Mouse (Mus musculus) midbrain, embryonic 15.5 days (tissue): ENCODE measurements at regions not wholly inside any gene's neighbourhood (a gene's known extent, or its start where the extent isn't known, plus 50 kb on each side); places are given as distances from the start of the nearest gene placed in this dataset.

Experiments used
- ATAC-seq: fragments of 200-750 bp; cut with Nextera tagmentation; replicated peaks from 2 replicates; pipeline ENCODE4 v1.8.0; 2017; ENCODE audit warnings: moderate TSS enrichment
- H3K27ac ChIP-seq: fragments of 300-500 bp; sonication (generic); 2 replicates; pipeline ENCODE4 v1.5.1; 2015; ENCODE audit warnings: mild to moderate bottlenecking, inconsistent platforms
- H3K27me3 ChIP-seq: fragments of 300-500 bp; sonication (generic); replicated peaks from 2 replicates; pipeline ENCODE4 v1.6.1; 2015; ENCODE audit warnings: inconsistent platforms
- H3K36me3 ChIP-seq: fragments of 300-500 bp; sonication (generic); replicated peaks from 2 replicates; pipeline ENCODE4 v1.6.1; 2015; ENCODE audit warnings: inconsistent platforms
- H3K4me1 ChIP-seq: fragments of 300-500 bp; sonication (generic); 2 replicates; pipeline ENCODE4 v1.6.1; 2015; ENCODE audit warnings: inconsistent platforms
- H3K4me2 ChIP-seq: fragments of 300-500 bp; sonication (generic); 2 replicates; pipeline ENCODE4 v1.6.1; 2015; ENCODE audit warnings: inconsistent platforms, mild to moderate bottlenecking, moderate library complexity
- H3K4me3 ChIP-seq: fragments of 300-500 bp; sonication (generic); 2 replicates; pipeline ENCODE4 v1.5.1; 2015; ENCODE audit warnings: mild to moderate bottlenecking, inconsistent platforms
- H3K9ac ChIP-seq: fragments of 300-500 bp; sonication (generic); 2 replicates; pipeline ENCODE4 v1.6.1; 2015; ENCODE audit warnings: mild to moderate bottlenecking, inconsistent platforms
- H3K9me3 ChIP-seq: fragments of 300-500 bp; sonication (generic); 2 replicates; pipeline ENCODE4 v1.6.1; 2016; ENCODE audit warnings: inconsistent platforms
- WGBS: fragments of 180-500 bp; shearing (Covaris S2); methylation state at CpG from one replicate; pipeline ENCODE4 v1.1.7; 2015; ENCODE audit warnings: mixed read lengths; 5-methylcytosine and 5-hydroxymethylcytosine counted together

DNA sequence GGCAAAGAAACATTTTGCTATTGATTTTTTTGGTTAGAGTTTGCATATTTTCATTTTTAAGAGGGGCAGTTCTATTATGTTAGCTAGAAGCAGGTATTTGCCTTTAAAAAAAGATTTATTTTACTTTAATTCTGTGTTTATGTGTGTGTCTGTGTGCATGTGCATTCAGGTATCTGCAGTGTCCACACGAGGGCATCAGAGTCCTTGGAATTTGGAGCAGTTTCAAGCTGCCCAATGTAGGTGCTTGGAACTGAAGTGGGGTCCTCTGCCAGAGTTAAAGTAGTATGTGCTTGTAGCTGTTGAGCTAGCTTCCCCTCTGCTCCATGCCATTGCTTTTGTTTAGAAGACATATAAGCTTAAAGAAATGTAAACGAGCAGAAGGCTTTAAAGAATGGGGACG lies 89.1 kb downstream of the 9330182O14Rik start:
- Histone ChIP-seq H3K9me3 (no peaks in the 10 kb centered on the region), H3K36me3 (no peaks in the 10 kb centered on the region), H3K4me3 (no peak overlapping the region), H3K4me2 (no peak overlapping the region), H3K27ac (no peak overlapping the region), H3K27me3 (no peaks in the 10 kb centered on the region), H3K4me1 (peaks cover 4% of the 10 kb centered on the region), H3K9ac (no peak overlapping the region)
- no peak for ATAC-seq
- 91% methylated on average over 3 of the region's 3 CpGs for WGBS

- Histone ChIP-seq H3K4me2 (no peak overlapping the region), H3K9ac (no peak overlapping the region), H3K4me1 (no peaks in the 10 kb centered on the region), H3K27me3 (no peaks in the 10 kb centered on the region), H3K4me3 (no peak overlapping the region), H3K9me3 (no peaks in the 10 kb centered on the region), H3K36me3 (no peaks in the 10 kb centered on the region), H3K27ac (no peak overlapping the region)
- 83% methylated on average over 4 of the region's 4 CpGs for WGBS
- no peak for ATAC-seq
Measured at GRCm38 (mm10) chr15:40241764-40242163, 107.6 kb downstream of the 9330182O14Rik start.

GRCm38 (mm10) chr15:40248966-40249365 lies 114.8 kb downstream of the 9330182O14Rik start:
- H3K27me3 ChIP-seq: no peaks in the 10 kb centered on the region
- no peaks in the 10 kb centered on the region for H3K4me1 ChIP-seq
- WGBS: 78% methylated on average over 4 of the region's 4 CpGs
- H3K9me3 ChIP-seq: no peaks in the 10 kb centered on the region
- no peak overlapping the region for H3K27ac ChIP-seq
- H3K36me3 ChIP-seq: no peaks in the 10 kb centered on the region
- H3K4me2 ChIP-seq: no peak overlapping the region
- no peak overlapping the region for H3K4me3 ChIP-seq
- ATAC-seq: no peak
- H3K9ac ChIP-seq: no peak overlapping the region

DNA sequence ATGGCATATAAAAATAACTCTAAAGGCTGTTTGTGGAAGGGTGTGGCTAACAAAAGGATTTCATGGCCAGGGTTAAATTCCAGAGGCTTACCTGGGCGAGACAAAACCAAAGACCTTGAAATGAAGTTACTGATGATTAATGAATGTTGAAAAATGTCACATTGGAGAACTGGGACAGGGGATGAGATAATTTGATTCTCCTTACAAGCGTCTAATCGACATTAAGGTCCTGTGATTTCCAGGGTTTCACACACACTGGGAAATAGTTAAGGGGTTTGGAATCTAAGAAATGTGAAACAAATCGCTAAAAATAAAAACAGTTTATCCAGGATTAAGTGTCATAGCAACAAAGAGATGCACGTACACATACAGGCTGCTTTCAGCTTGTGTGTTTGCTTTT lies 125.3 kb downstream of the 9330182O14Rik start:
- H3K4me3 ChIP-seq: no peak overlapping the region
- H3K9me3 ChIP-seq: no peaks in the 10 kb centered on the region
- ATAC-seq: no peak
- 65% methylated on average over 5 of the region's 5 CpGs for WGBS
- no peaks in the 10 kb centered on the region for H3K36me3 ChIP-seq
- no peaks in the 10 kb centered on the region for H3K27me3 ChIP-seq
- H3K4me2 ChIP-seq: no peak overlapping the region
- H3K4me1 ChIP-seq: no peaks in the 10 kb centered on the region
- H3K9ac ChIP-seq: no peak overlapping the region
- H3K27ac ChIP-seq: no peak overlapping the region

- Histone ChIP-seq H3K4me3 (no peak overlapping the region), H3K36me3 (no peaks in the 10 kb centered on the region), H3K9ac (no peak overlapping the region), H3K27ac (no peak overlapping the region), H3K4me2 (no peak overlapping the region), H3K9me3 (no peaks in the 10 kb centered on the region), H3K4me1 (no peaks in the 10 kb centered on the region), H3K27me3 (no peaks in the 10 kb centered on the region)
- WGBS: 58% methylated on average over 1 of the region's 1 CpGs
- no peak for ATAC-seq
Measured at GRCm38 (mm10) chr15:40279021-40279420, 144.9 kb downstream of the 9330182O14Rik start.

GRCm38 (mm10) chr15:40280551-40280950 lies 146.4 kb downstream of the 9330182O14Rik start:
- no peak overlapping the region for H3K9ac ChIP-seq
- no peak for ATAC-seq
- H3K4me2 ChIP-seq: no peak overlapping the region
- no peak overlapping the region for H3K27ac ChIP-seq
- H3K4me1 ChIP-seq: no peaks in the 10 kb centered on the region
- H3K27me3 ChIP-seq: no peaks in the 10 kb centered on the region
- no peaks in the 10 kb centered on the region for H3K36me3 ChIP-seq
- no peaks in the 10 kb centered on the region for H3K9me3 ChIP-seq
- H3K4me3 ChIP-seq: no peak overlapping the region

- no peaks in the 10 kb centered on the region for H3K4me1 ChIP-seq
- no peak overlapping the region for H3K9ac ChIP-seq
- 86% methylated on average over 1 of the region's 1 CpGs for WGBS
- no peak for ATAC-seq
- H3K27me3 ChIP-seq: no peaks in the 10 kb centered on the region
- H3K4me2 ChIP-seq: no peak overlapping the region
- no peak overlapping the region for H3K27ac ChIP-seq
- no peaks in the 10 kb centered on the region for H3K36me3 ChIP-seq
- H3K4me3 ChIP-seq: no peak overlapping the region
- no peaks in the 10 kb centered on the region for H3K9me3 ChIP-seq
Measured at GRCm38 (mm10) chr15:40281078-40281720, 147.0 kb downstream of the 9330182O14Rik start.

DNA sequence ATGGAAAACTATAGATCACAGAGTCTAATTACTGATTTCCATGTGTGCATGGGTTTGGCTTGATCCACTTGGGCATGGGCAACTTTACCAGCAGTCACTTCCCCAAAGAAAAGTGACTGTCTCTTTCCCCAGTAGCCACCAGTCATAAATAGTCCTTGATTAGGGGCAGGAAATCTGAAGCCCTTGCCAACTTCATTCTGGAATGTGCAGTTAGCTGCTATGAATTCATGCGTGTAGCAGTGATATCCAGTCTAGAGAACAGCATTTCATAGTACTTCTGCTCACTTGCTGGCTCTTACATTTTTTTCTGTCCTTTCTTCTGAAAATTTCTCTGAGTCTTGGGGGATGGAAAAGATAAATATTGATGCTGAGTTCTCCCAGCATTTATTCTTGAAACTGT lies 157.4 kb downstream of the 9330182O14Rik start:
- H3K4me2 ChIP-seq: no peak overlapping the region
- H3K36me3 ChIP-seq: no peaks in the 10 kb centered on the region
- 0 out of 2 replicates have a peak, but pooled peaks cover 6% of the 10 kb centered on the region for H3K4me1 ChIP-seq
- H3K4me3 ChIP-seq: no peak overlapping the region
- 89% methylated on average over 1 of the region's 1 CpGs for WGBS
- ATAC-seq: no peak
- no peak overlapping the region for H3K9ac ChIP-seq
- peaks cover 4% of the 10 kb centered on the region; the same call in 1 of the 2 replicates for H3K9me3 ChIP-seq
- no peaks in the 10 kb centered on the region for H3K27me3 ChIP-seq
- H3K27ac ChIP-seq: no peak overlapping the region

- Histone ChIP-seq H3K27me3 (no peaks in the 10 kb centered on the region), H3K4me1 (no peaks in the 10 kb centered on the region), H3K9ac (no peak overlapping the region), H3K36me3 (no peaks in the 10 kb centered on the region), H3K27ac (no peak overlapping the region), H3K4me3 (no peak overlapping the region), H3K9me3 (no peaks in the 10 kb centered on the region), H3K4me2 (no peak overlapping the region)
- 67% methylated on average over 2 of the region's 2 CpGs for WGBS
- ATAC-seq: no peak
Measured at GRCm38 (mm10) chr15:40312226-40312625, 178.1 kb downstream of the 9330182O14Rik start.

DNA sequence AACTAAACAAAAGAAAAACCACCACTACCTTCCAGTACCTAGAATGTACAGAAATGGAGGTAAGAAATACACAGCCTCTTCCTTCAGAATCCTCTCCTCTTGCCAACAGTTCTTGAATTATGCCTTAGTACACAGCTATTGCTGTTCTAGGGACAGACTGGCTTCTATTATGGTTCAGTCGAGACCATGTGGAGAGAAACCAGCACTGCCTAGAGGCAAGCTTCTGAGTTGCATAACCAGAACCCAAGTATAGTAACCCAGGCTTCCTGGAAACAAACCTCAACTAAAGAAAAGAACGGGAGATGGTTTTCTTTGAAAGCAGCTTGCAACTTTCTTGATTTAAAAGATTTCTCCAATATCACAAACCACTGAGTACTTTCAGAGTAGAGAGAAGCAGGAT lies 205.6 kb downstream of the 9330182O14Rik start:
- Histone ChIP-seq H3K4me2 (no peak overlapping the region), H3K4me1 (no peaks in the 10 kb centered on the region), H3K27me3 (no peaks in the 10 kb centered on the region), H3K27ac (no peak overlapping the region), H3K4me3 (no peak overlapping the region), H3K9me3 (no peaks in the 10 kb centered on the region), H3K9ac (no peak overlapping the region), H3K36me3 (no peaks in the 10 kb centered on the region)
- WGBS: 80% methylated on average over 2 of the region's 2 CpGs
- ATAC-seq: no peak

DNA sequence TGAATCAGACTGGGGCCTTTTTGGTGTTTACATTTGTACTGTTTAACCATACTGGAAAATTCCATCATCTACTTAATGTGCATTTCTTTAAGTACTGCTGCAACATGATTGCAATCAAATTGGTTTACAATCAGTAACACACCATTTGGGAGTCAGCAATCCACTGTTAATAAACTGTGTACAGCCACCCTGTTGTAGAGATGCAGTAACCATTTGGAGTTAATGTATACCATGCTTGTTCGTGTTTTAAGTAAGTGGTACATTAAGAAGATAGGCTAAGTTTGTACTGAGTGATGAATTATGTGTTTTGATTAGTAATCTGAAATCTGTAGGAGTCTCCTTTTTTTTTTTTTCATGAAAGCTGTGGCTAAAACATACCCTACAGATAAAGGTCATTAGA lies 206.1 kb downstream of the 9330182O14Rik start:
- H3K9ac ChIP-seq: no peak overlapping the region
- no peak overlapping the region for H3K27ac ChIP-seq
- 88% methylated on average over 1 of the region's 1 CpGs for WGBS
- H3K4me2 ChIP-seq: no peak overlapping the region
- no peak for ATAC-seq
- no peak overlapping the region for H3K4me3 ChIP-seq
- no peaks in the 10 kb centered on the region for H3K27me3 ChIP-seq
- H3K4me1 ChIP-seq: no peaks in the 10 kb centered on the region
- no peaks in the 10 kb centered on the region for H3K36me3 ChIP-seq
- H3K9me3 ChIP-seq: no peaks in the 10 kb centered on the region

- Histone ChIP-seq H3K4me1 (0 out of 2 replicates have a peak, but pooled peaks cover 3% of the 10 kb centered on the region), H3K27ac (no peak overlapping the region)
Measured at GRCm38 (mm10) chr15:40351473-40351872, 217.3 kb downstream of the 9330182O14Rik start.

GRCm38 (mm10) chr15:40354802-40355487 lies 220.8 kb downstream of the 9330182O14Rik start:
- H3K4me3 ChIP-seq: no peak overlapping the region
- H3K9me3 ChIP-seq: no peaks in the 10 kb centered on the region
- H3K4me1 ChIP-seq: 0 out of 2 replicates have a peak, but pooled peaks cover 3% of the 10 kb centered on the region
- no peaks in the 10 kb centered on the region for H3K27me3 ChIP-seq
- ATAC-seq: no peak
- H3K4me2 ChIP-seq: no peak overlapping the region
- no peak overlapping the region for H3K9ac ChIP-seq
- 67% methylated on average over 10 of the region's 10 CpGs for WGBS
- H3K36me3 ChIP-seq: no peaks in the 10 kb centered on the region
- no peak overlapping the region for H3K27ac ChIP-seq

More at GRCm38 (mm10) chr15:40351473-40351872, 217.3 kb downstream of the 9330182O14Rik start:
- no peak overlapping the region for H3K4me2 ChIP-seq
- no peak for ATAC-seq
- no peak overlapping the region for H3K9ac ChIP-seq
- no peaks in the 10 kb centered on the region for H3K36me3 ChIP-seq
- no peaks in the 10 kb centered on the region for H3K27me3 ChIP-seq
- H3K4me3 ChIP-seq: no peak overlapping the region
- H3K9me3 ChIP-seq: no peaks in the 10 kb centered on the region
